Mouse (Mus musculus) midbrain, embryonic 16.5 days (tissue): ENCODE data around the gene Plekhh2. TPM values are rescaled to one million over a fixed set of nuclear protein-coding genes. Genes with fewer than 3 reads are reported as not detected.
"Not testable (repeated sequence)": the region's sequence is repeated elsewhere in the genome, so short reads cannot be mapped to it uniquely, and the experiment has no call there.

Experiments used
- ATAC-seq: fragments of 200-750 bp; cut with Nextera tagmentation; 2 replicates; pipeline ENCODE4 v1.8.0; 2017; ENCODE audit warnings: moderate TSS enrichment
- H3K27ac ChIP-seq: fragments of 300-500 bp; sonication (generic); 2 replicates; pipeline ENCODE4 v1.5.1; 2014; ENCODE audit warnings: mild to moderate bottlenecking, low read length, mixed read lengths
- H3K27me3 ChIP-seq: fragments of 300-500 bp; sonication (generic); 2 replicates; pipeline ENCODE4 v1.6.1; 2014; ENCODE audit warnings: low read depth, low read length, mixed read lengths; ENCODE audit not compliant: control insufficient read depth, insufficient read depth
- H3K36me3 ChIP-seq: fragments of 300-500 bp; sonication (generic); 2 replicates; pipeline ENCODE4 v1.6.1; 2014; ENCODE audit warnings: mild to moderate bottlenecking, low read length, moderate library complexity, mixed read lengths; ENCODE audit not compliant: control insufficient read depth, insufficient read depth
- H3K4me1 ChIP-seq: fragments of 300-500 bp; sonication (generic); 2 replicates; pipeline ENCODE4 v1.6.1; 2014; ENCODE audit warnings: mild to moderate bottlenecking, low read length, mixed read lengths; ENCODE audit not compliant: control insufficient read depth, insufficient read depth
- H3K4me2 ChIP-seq: fragments of 300-500 bp; sonication (generic); 2 replicates; pipeline ENCODE4 v1.6.1; 2014; ENCODE audit warnings: mild to moderate bottlenecking, low read length, mixed read lengths
- H3K4me3 ChIP-seq: fragments of 300-500 bp; sonication (generic); 2 replicates; pipeline ENCODE4 v1.5.1; 2014; ENCODE audit warnings: low read depth, mild to moderate bottlenecking, low read length, moderate library complexity, mixed read lengths
- H3K9ac ChIP-seq: fragments of 300-500 bp; sonication (generic); 2 replicates; pipeline ENCODE4 v1.6.1; 2014; ENCODE audit warnings: low read depth, low read length, mixed read lengths
- H3K9me3 ChIP-seq: fragments of 300-500 bp; sonication (generic); replicated peaks from 2 replicates; pipeline ENCODE4 v1.6.1; 2014; ENCODE audit warnings: mild to moderate bottlenecking, low read length, mixed read lengths; ENCODE audit not compliant: control insufficient read depth, poor library complexity, severe bottlenecking
- WGBS: fragments of 180-500 bp; shearing (Covaris S2); extraction: QIAGEN DNeasy Blood & Tissue Kit; methylation state at CpG from one replicate; pipeline ENCODE4 v1.1.7; 2014; 5-methylcytosine and 5-hydroxymethylcytosine counted together
- polyA plus RNA-seq: library from polyadenylated mRNA; unstranded; fragments of >200 nt; fragmentation: Nextera tagmentation; extraction: Ambion mirVana; gene quantifications from 2 replicates; pipeline ENCODE4 v1.2.1, GENCODE M21; 2015

The Plekhh2 gene
- polyA plus RNA-seq, 1 experiment from 2014 or later, result 2.3 TPM

GRCm38 (mm10) chr17:84564264-84564663, 52.6 kb downstream of the Plekhh2 start:
- not testable (repeated sequence) for H3K4me1 ChIP-seq, ATAC-seq, H3K4me2 ChIP-seq, H3K4me3 ChIP-seq, H3K9ac ChIP-seq, H3K27me3 ChIP-seq, H3K9me3 ChIP-seq, H3K36me3 ChIP-seq, H3K27ac ChIP-seq

- no peak for ATAC-seq
- 94% methylated on average over 6 of the region's 6 CpGs for WGBS
These were observed 54.1 kb downstream of the Plekhh2 start for GRCm38 (mm10) chr17:84565762-84566161.

GRCm38 (mm10) chr17:84566773-84567555, 55.3 kb downstream of the Plekhh2 start:
- no peak for ATAC-seq
- Histone ChIP-seq H3K9ac (no peak overlapping the region), H3K36me3 (no peaks in the 10 kb centered on the region), H3K27me3 (no peaks in the 10 kb centered on the region), H3K4me2 (no peak overlapping the region), H3K9me3 (no peaks in the 10 kb centered on the region), H3K4me3 (no peak overlapping the region), H3K27ac (no peak overlapping the region), H3K4me1 (no peaks in the 10 kb centered on the region)
- WGBS, result 51% methylated on average over 27 of the region's 27 CpGs

More at GRCm38 (mm10) chr17:84565762-84566161, 54.1 kb downstream of the Plekhh2 start:
- Histone ChIP-seq H3K4me1 (no peaks in the 10 kb centered on the region), H3K27me3 (no peaks in the 10 kb centered on the region), H3K4me2 (no peak overlapping the region), H3K9ac (no peak overlapping the region), H3K27ac (no peak overlapping the region), H3K9me3 (no peaks in the 10 kb centered on the region), H3K4me3 (no peak overlapping the region), H3K36me3 (no peaks in the 10 kb centered on the region)

DNA sequence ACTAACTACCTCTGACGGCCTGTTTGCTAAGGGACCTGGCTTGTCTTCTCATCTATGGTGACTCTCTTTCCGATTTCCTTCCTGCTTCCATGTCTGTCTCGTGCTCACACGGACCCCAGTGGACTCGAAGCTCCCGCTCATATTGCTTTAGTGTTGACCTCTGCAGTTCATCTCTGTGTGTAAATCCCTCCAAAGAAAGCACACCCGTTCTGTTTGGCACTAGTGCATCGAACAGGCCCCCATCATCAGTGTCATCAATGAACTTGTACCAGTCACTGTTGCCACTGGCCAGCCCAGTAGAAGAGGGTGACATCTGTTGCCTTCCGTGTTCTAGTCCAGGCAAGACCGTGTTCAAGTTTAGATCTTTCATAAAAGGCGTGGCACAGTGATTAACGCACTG, 57.1 kb downstream of the Plekhh2 start:
- ATAC-seq, result no peak
- Histone ChIP-seq H3K27me3 (no peaks in the 10 kb centered on the region), H3K4me1 (no peaks in the 10 kb centered on the region), H3K36me3 (no peaks in the 10 kb centered on the region), H3K9ac (no peak overlapping the region), H3K4me3 (no peak overlapping the region), H3K4me2 (no peak overlapping the region), H3K9me3 (no peaks in the 10 kb centered on the region), H3K27ac (no peak overlapping the region)
- 94% methylated on average over 12 of the region's 12 CpGs for WGBS

- H3K4me1 ChIP-seq, result no peaks in the 10 kb centered on the region
- no peaks in the 10 kb centered on the region for H3K9me3 ChIP-seq
- H3K4me2 ChIP-seq, result no peak overlapping the region
- H3K4me3 ChIP-seq, result no peak overlapping the region
- WGBS, result 60% methylated on average over 8 of the region's 8 CpGs
- no peak overlapping the region for H3K27ac ChIP-seq
- H3K36me3 ChIP-seq, result no peaks in the 10 kb centered on the region
- H3K9ac ChIP-seq, result no peak overlapping the region
- ATAC-seq, result no peak
- H3K27me3 ChIP-seq, result no peaks in the 10 kb centered on the region
These were observed 58.1 kb downstream of the Plekhh2 start for GRCm38 (mm10) chr17:84569770-84570169.

GRCm38 (mm10) chr17:84571629-84572028, 59.9 kb downstream of the Plekhh2 start:
- H3K27me3 ChIP-seq, result no peaks in the 10 kb centered on the region
- H3K9me3 ChIP-seq, result no peaks in the 10 kb centered on the region
- no peak overlapping the region for H3K9ac ChIP-seq
- H3K4me3 ChIP-seq, result no peak overlapping the region
- H3K4me2 ChIP-seq, result 0 out of 2 replicates have a peak overlapping the region, but pooled peaks have one; percentile 9
- 80% methylated on average over 18 of the region's 18 CpGs for WGBS
- no peak for ATAC-seq
- no peaks in the 10 kb centered on the region for H3K4me1 ChIP-seq
- H3K27ac ChIP-seq, result no peak overlapping the region
- no peaks in the 10 kb centered on the region for H3K36me3 ChIP-seq

DNA sequence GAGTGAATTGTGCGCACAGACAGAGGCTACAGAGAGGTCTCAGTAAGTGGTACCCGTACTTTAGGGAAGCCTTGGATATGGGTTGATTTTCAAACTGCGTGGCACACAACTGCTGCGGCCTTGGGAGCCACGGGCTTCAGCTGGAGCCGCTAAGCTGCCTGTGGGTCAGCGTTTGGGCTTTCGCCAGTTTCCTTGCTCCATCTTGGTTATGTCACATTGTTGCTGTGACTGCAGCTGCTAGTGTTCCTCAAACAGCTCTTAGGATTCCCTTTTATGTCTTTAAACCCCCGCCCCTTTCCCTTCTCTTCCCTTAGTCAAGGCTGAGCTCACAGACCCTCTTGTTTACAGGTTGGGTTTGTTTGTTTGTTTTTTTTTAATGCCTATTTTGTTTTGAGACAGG, 61.6 kb downstream of the Plekhh2 start:
- Histone ChIP-seq H3K27ac (no peak overlapping the region), H3K4me2 (no peak overlapping the region), H3K9me3 (no peaks in the 10 kb centered on the region), H3K4me1 (no peaks in the 10 kb centered on the region), H3K9ac (no peak overlapping the region), H3K36me3 (no peaks in the 10 kb centered on the region), H3K27me3 (no peaks in the 10 kb centered on the region), H3K4me3 (no peak overlapping the region)
- no peak for ATAC-seq
- WGBS, result 93% methylated on average over 9 of the region's 9 CpGs

- Histone ChIP-seq H3K9me3 (no peaks in the 10 kb centered on the region), H3K4me2 (no peak overlapping the region), H3K9ac (no peak overlapping the region), H3K27me3 (no peaks in the 10 kb centered on the region), H3K4me3 (no peak overlapping the region), H3K27ac (no peak overlapping the region), H3K36me3 (no peaks in the 10 kb centered on the region), H3K4me1 (no peaks in the 10 kb centered on the region)
- WGBS, result 89% methylated on average over 5 of the region's 5 CpGs
- no peak for ATAC-seq
These were observed 62.2 kb downstream of the Plekhh2 start for GRCm38 (mm10) chr17:84573940-84574339.

- Histone ChIP-seq H3K36me3 (no peaks in the 10 kb centered on the region), H3K9me3 (no peaks in the 10 kb centered on the region), H3K27ac (no peak overlapping the region), H3K4me1 (no peaks in the 10 kb centered on the region), H3K4me3 (no peak overlapping the region), H3K27me3 (no peaks in the 10 kb centered on the region), H3K4me2 (no peak overlapping the region), H3K9ac (no peak overlapping the region)
- 91% methylated on average over 5 of the region's 5 CpGs for WGBS
- no peak for ATAC-seq
These were observed 63.4 kb downstream of the Plekhh2 start for GRCm38 (mm10) chr17:84575108-84575507.
